Mouse (Mus musculus) urinary bladder, postnatal 4 days (tissue): ENCODE measurements around the gene Slc2a5.

Experiments used
- DNase-seq, 2 experiments: peaks; one replicate each; pipeline ENCODE4 v3.0.0; 2021 to 2022; ENCODE audit warnings: low spot score in 2 of 2

Gene Slc2a5

GRCm38 (mm10) chr4:150140346-150140745, 21.3 kb downstream of the Slc2a5 start:
- no peak for DNase-seq

- DNase-seq = no peak
Measured at GRCm38 (mm10) chr4:150144242-150144641, 25.2 kb downstream of the Slc2a5 start.

GRCm38 (mm10) chr4:150146286-150146685, 27.2 kb downstream of the Slc2a5 start:
- no peak for DNase-seq

GRCm38 (mm10) chr4:150151045-150151444, 32.0 kb downstream of the Slc2a5 start:
- no peak for DNase-seq

GRCm38 (mm10) chr4:150152483-150152882, 33.4 kb downstream of the Slc2a5 start:
- DNase-seq = no peak

- DNase-seq = no peak
Measured at GRCm38 (mm10) chr4:150155301-150155700, 36.2 kb downstream of the Slc2a5 start.

GRCm38 (mm10) chr4:150155731-150156130, 36.6 kb downstream of the Slc2a5 start:
- no peak for DNase-seq

- DNase-seq = no peak
Measured at GRCm38 (mm10) chr4:150157348-150157882, 38.3 kb downstream of the Slc2a5 start.

GRCm38 (mm10) chr4:150159458-150159857, 40.4 kb downstream of the Slc2a5 start:
- DNase-seq = no peak

- DNase-seq = no peak
Measured at GRCm38 (mm10) chr4:150162561-150163169, 43.6 kb downstream of the Slc2a5 start.

- no peak for DNase-seq
Measured at GRCm38 (mm10) chr4:150164875-150165274, 45.8 kb downstream of the Slc2a5 start.

GRCm38 (mm10) chr4:150168406-150168805, 49.3 kb downstream of the Slc2a5 start:
- no peak for DNase-seq

GRCm38 (mm10) chr4:150172107-150172506, 53.0 kb downstream of the Slc2a5 start:
- no peak for DNase-seq

- DNase-seq = no peak
Measured at GRCm38 (mm10) chr4:150173281-150173680, 54.2 kb downstream of the Slc2a5 start.

- no peak for DNase-seq
Measured at GRCm38 (mm10) chr4:150174027-150174426, 54.9 kb downstream of the Slc2a5 start.

- no peak for DNase-seq
Measured at GRCm38 (mm10) chr4:150176535-150176934, 57.5 kb downstream of the Slc2a5 start.

- DNase-seq = no peak
Measured at GRCm38 (mm10) chr4:150177122-150177521, 58.0 kb downstream of the Slc2a5 start.

- no peak for DNase-seq
Measured at GRCm38 (mm10) chr4:150178131-150178530, 59.0 kb downstream of the Slc2a5 start.

GRCm38 (mm10) chr4:150181304-150181703, 62.2 kb downstream of the Slc2a5 start:
- DNase-seq = no peak

GRCm38 (mm10) chr4:150188236-150188635, 69.2 kb downstream of the Slc2a5 start:
- DNase-seq = no peak

- no peak for DNase-seq
Measured at GRCm38 (mm10) chr4:150192199-150192598, 73.1 kb downstream of the Slc2a5 start.
